Mouse (Mus musculus): ENCODE data around the gene Olfr672. TPM values are rescaled to one million over a fixed set of nuclear protein-coding genes. Genes with fewer than 3 reads are reported as not detected.

Olfr672 gene
- not detected for polyA plus RNA-seq (2015; fragmentation: Illumina TruSeq; extraction: RNeasy Lipid Tissue Mini Kit (QIAGEN cat#74804); ENCODE audit: low read depth, low replicate concordance)

GRCm38 (mm10) chr7:105001929-105002328, at the start of gene Olfr672:
Gene Olfr672 (minus strand): TSS chr7:105002029.

GRCm38 (mm10) chr7:105032398-105032797, 30.6 kb upstream of the Olfr672 start, which contains the start of gene Olfr676:
Gene Olfr676 (plus strand): TSS chr7:105032698.

GRCm38 (mm10) chr7:105028360-105028759, 26.5 kb upstream of the Olfr672 start, which contains the start of gene Olfr675:
Gene Olfr675 (minus strand): TSS chr7:105028460.

GRCm38 (mm10) chr7:104979026-104979425, 22.8 kb downstream of the Olfr672 start, which contains the start of gene Olfr671:
Gene Olfr671 (minus strand): TSS chr7:104979126.

GRCm38 (mm10) chr7:104962520-104962919, 39.3 kb downstream of the Olfr672 start, which contains the start of gene Olfr670:
Gene Olfr670 (minus strand): TSS chr7:104962620.

Other genes starting within 250 kb of the Olfr672 start
- gene Usp17le, start 224.6 kb downstream of the Olfr672 start, polyA plus RNA-seq (2015; fragmentation: Illumina TruSeq; extraction: RNeasy Lipid Tissue Mini Kit (QIAGEN cat#74804); ENCODE audit: low read depth, low replicate concordance): not detected
- gene Usp17lb, start 159.4 kb downstream of the Olfr672 start, polyA plus RNA-seq (2015; fragmentation: Illumina TruSeq; extraction: RNeasy Lipid Tissue Mini Kit (QIAGEN cat#74804); ENCODE audit: low read depth, low replicate concordance): not detected
- gene Usp17la, start 145.0 kb downstream of the Olfr672 start, polyA plus RNA-seq (2015; fragmentation: Illumina TruSeq; extraction: RNeasy Lipid Tissue Mini Kit (QIAGEN cat#74804); ENCODE audit: low read depth, low replicate concordance): not detected
- gene Olfr665, start 124.0 kb downstream of the Olfr672 start, polyA plus RNA-seq (2015; fragmentation: Illumina TruSeq; extraction: RNeasy Lipid Tissue Mini Kit (QIAGEN cat#74804); ENCODE audit: low read depth, low replicate concordance): not detected
- not detected for gene Olfr666, start 106.1 kb downstream of the Olfr672 start, polyA plus RNA-seq (2015; fragmentation: Illumina TruSeq; extraction: RNeasy Lipid Tissue Mini Kit (QIAGEN cat#74804); ENCODE audit: low read depth, low replicate concordance)
- gene Olfr667, start 80.5 kb downstream of the Olfr672 start, polyA plus RNA-seq (2015; fragmentation: Illumina TruSeq; extraction: RNeasy Lipid Tissue Mini Kit (QIAGEN cat#74804); ENCODE audit: low read depth, low replicate concordance): not detected
- gene Olfr668, start 74.0 kb downstream of the Olfr672 start, polyA plus RNA-seq (2015; fragmentation: Illumina TruSeq; extraction: RNeasy Lipid Tissue Mini Kit (QIAGEN cat#74804); ENCODE audit: low read depth, low replicate concordance): not detected
- not detected for gene Olfr669, start 67.8 kb downstream of the Olfr672 start, polyA plus RNA-seq (2015; fragmentation: Illumina TruSeq; extraction: RNeasy Lipid Tissue Mini Kit (QIAGEN cat#74804); ENCODE audit: low read depth, low replicate concordance)
- gene Olfr670, start 39.4 kb downstream of the Olfr672 start, polyA plus RNA-seq (2015; fragmentation: Illumina TruSeq; extraction: RNeasy Lipid Tissue Mini Kit (QIAGEN cat#74804); ENCODE audit: low read depth, low replicate concordance): not detected
- not detected for gene Olfr671, start 22.9 kb downstream of the Olfr672 start, polyA plus RNA-seq (2015; fragmentation: Illumina TruSeq; extraction: RNeasy Lipid Tissue Mini Kit (QIAGEN cat#74804); ENCODE audit: low read depth, low replicate concordance)
- not detected for gene Olfr675, start 26.4 kb upstream of the Olfr672 start, polyA plus RNA-seq (2015; fragmentation: Illumina TruSeq; extraction: RNeasy Lipid Tissue Mini Kit (QIAGEN cat#74804); ENCODE audit: low read depth, low replicate concordance)
- not detected for gene Olfr676, start 30.7 kb upstream of the Olfr672 start, polyA plus RNA-seq (2015; fragmentation: Illumina TruSeq; extraction: RNeasy Lipid Tissue Mini Kit (QIAGEN cat#74804); ENCODE audit: low read depth, low replicate concordance)
- not detected for gene Olfr677, start 49.3 kb upstream of the Olfr672 start, polyA plus RNA-seq (2015; fragmentation: Illumina TruSeq; extraction: RNeasy Lipid Tissue Mini Kit (QIAGEN cat#74804); ENCODE audit: low read depth, low replicate concordance)
- gene Olfr678, start 62.4 kb upstream of the Olfr672 start, polyA plus RNA-seq (2015; fragmentation: Illumina TruSeq; extraction: RNeasy Lipid Tissue Mini Kit (QIAGEN cat#74804); ENCODE audit: low read depth, low replicate concordance): not detected
- not detected for gene Olfr679, start 79.2 kb upstream of the Olfr672 start, polyA plus RNA-seq (2015; fragmentation: Illumina TruSeq; extraction: RNeasy Lipid Tissue Mini Kit (QIAGEN cat#74804); ENCODE audit: low read depth, low replicate concordance)
- not detected for gene Olfr680-ps1, start 90.8 kb upstream of the Olfr672 start, polyA plus RNA-seq (2015; fragmentation: Illumina TruSeq; extraction: RNeasy Lipid Tissue Mini Kit (QIAGEN cat#74804); ENCODE audit: low read depth, low replicate concordance)
- gene Olfr681, start 114.8 kb upstream of the Olfr672 start, polyA plus RNA-seq (2015; fragmentation: Illumina TruSeq; extraction: RNeasy Lipid Tissue Mini Kit (QIAGEN cat#74804); ENCODE audit: low read depth, low replicate concordance): not detected
- gene Olfr683, start 145.0 kb upstream of the Olfr672 start, polyA plus RNA-seq (2015; fragmentation: Illumina TruSeq; extraction: RNeasy Lipid Tissue Mini Kit (QIAGEN cat#74804); ENCODE audit: low read depth, low replicate concordance): not detected
- gene Olfr684, start 161.6 kb upstream of the Olfr672 start, polyA plus RNA-seq (2015; fragmentation: Illumina TruSeq; extraction: RNeasy Lipid Tissue Mini Kit (QIAGEN cat#74804); ENCODE audit: low read depth, low replicate concordance): not detected
- gene Olfr685, start 184.0 kb upstream of the Olfr672 start, polyA plus RNA-seq (2015; fragmentation: Illumina TruSeq; extraction: RNeasy Lipid Tissue Mini Kit (QIAGEN cat#74804); ENCODE audit: low read depth, low replicate concordance): not detected
- gene Olfr686, start 205.5 kb upstream of the Olfr672 start, polyA plus RNA-seq (2015; fragmentation: Illumina TruSeq; extraction: RNeasy Lipid Tissue Mini Kit (QIAGEN cat#74804); ENCODE audit: low read depth, low replicate concordance): not detected

Data from brain, adult 10 weeks (tissue).